ENCODE assay signal across 25 mouse cellular contexts in genomic region chr6:31811890-31812289, GRCm38 (mm10).
DNase-seq lines count a peak whose midpoint lies in the region; ATAC-seq and TF ChIP-seq lines count a peak whose summit lies in the region.
"Had no signal": no experiment of that assay in that cellular context is flagged by ENCODE, and none has a peak within 500 bp of the region (broad histone marks: within the 10 kb centered on the region; RNA-seq: fewer than 3 reads in every experiment).

No protein-coding gene starts in this region.

- TF ChIP-seq CTCF in midbrain, postnatal 0 days (IDR thresholded peaks at IDR 0.05): no peak

- no peak for ATAC-seq in forebrain, embryonic 15.5 days (replicated peaks)
- no peak for ATAC-seq in hindbrain, embryonic 14.5 days (ENCODE audit: low FRiP score)
- ATAC-seq in midbrain, embryonic 12.5 days (ENCODE audit: low FRiP score, low read depth): peak; percentile 62; the same call in 1 of the 2 replicates
- no peak for ATAC-seq in midbrain, postnatal 0 days (ENCODE audit: low FRiP score)
- ATAC-seq in neural tube, embryonic 13.5 days (ENCODE audit: low read depth): no peak
- ATAC-seq: forebrain, embryonic 13.5 days; liver, embryonic 12.5 days; liver, postnatal 0 days had no signal

- H3K27ac ChIP-seq in forebrain, embryonic 10.5 days: no peak overlapping the region
- H3K27ac ChIP-seq in forebrain, embryonic 15.5 days (replicated peaks): no peak overlapping the region
- H3K27ac ChIP-seq in hindbrain, embryonic 14.5 days: peak overlapping the region; percentile 23; the same call in 1 of the 2 replicates
- no peak overlapping the region for H3K27ac ChIP-seq in hindbrain, embryonic 10.5 days
- H3K27ac ChIP-seq in midbrain, embryonic 12.5 days (replicated peaks): no peak overlapping the region
- no peak overlapping the region for H3K27ac ChIP-seq in midbrain, postnatal 0 days (ENCODE audit: low read depth, low read length)
- H3K27ac ChIP-seq in neural tube, embryonic 13.5 days (replicated peaks): peak overlapping the region; percentile 89
- H3K27ac ChIP-seq: forebrain, embryonic 13.5 days; heart, adult 2 months; liver, embryonic 12.5 days; stomach, embryonic 15.5 days had no signal

- H3K9ac ChIP-seq in forebrain, embryonic 15.5 days (replicated peaks): no peak overlapping the region
- no peak overlapping the region for H3K9ac ChIP-seq in hindbrain, embryonic 14.5 days
- no peak overlapping the region for H3K9ac ChIP-seq in midbrain, embryonic 12.5 days (replicated peaks)
- no peak overlapping the region for H3K9ac ChIP-seq in midbrain, postnatal 0 days (replicated peaks; ENCODE audit: low read length, poor library complexity, severe bottlenecking)
- no peak overlapping the region for H3K9ac ChIP-seq in neural tube, embryonic 13.5 days
- H3K9ac ChIP-seq: forebrain, embryonic 13.5 days; liver, embryonic 12.5 days; liver, postnatal 0 days; stomach, embryonic 15.5 days had no signal

- no peak overlapping the region for H3K4me3 ChIP-seq in forebrain, embryonic 10.5 days
- no peak overlapping the region for H3K4me3 ChIP-seq in forebrain, embryonic 15.5 days
- H3K4me3 ChIP-seq in hindbrain, embryonic 14.5 days (replicated peaks; ENCODE audit: low read length): no peak overlapping the region
- H3K4me3 ChIP-seq in hindbrain, embryonic 10.5 days: no peak overlapping the region
- H3K4me3 ChIP-seq in midbrain, embryonic 12.5 days: no peak overlapping the region
- no peak overlapping the region for H3K4me3 ChIP-seq in midbrain, postnatal 0 days (ENCODE audit: low read depth, low read length)
- H3K4me3 ChIP-seq in neural tube, embryonic 13.5 days: no peak overlapping the region
- H3K4me3 ChIP-seq: erythroblast, embryonic 14.5 days; forebrain, embryonic 13.5 days; heart, adult 2 months; liver, embryonic 12.5 days; stomach, embryonic 15.5 days had no signal

- WGBS in forebrain, embryonic 10.5 days: 36% methylated on average over 9 of the region's 9 CpGs
- WGBS in forebrain, embryonic 15.5 days: 11% methylated on average over 9 of the region's 9 CpGs
- WGBS in hindbrain, embryonic 14.5 days: 40% methylated on average over 9 of the region's 9 CpGs
- 68% methylated on average over 9 of the region's 9 CpGs for WGBS in hindbrain, embryonic 10.5 days
- 25% methylated on average over 9 of the region's 9 CpGs for whole genome bisulfite sequencing in midbrain, embryonic 12.5 days
- 18% methylated on average over 9 of the region's 9 CpGs for WGBS in midbrain, postnatal 0 days
- WGBS in neural tube, embryonic 13.5 days: 34% methylated on average over 9 of the region's 9 CpGs

- peak; percentile 15 for DNase-seq in forebrain, embryonic 10.5 days (ENCODE audit: extremely low spot score, low spot score)
- DNase-seq in hindbrain, embryonic 14.5 days (ENCODE audit: low spot score): no peak
- DNase-seq in hindbrain, embryonic 10.5 days (ENCODE audit: low spot score): no peak
- DNase-seq in midbrain, postnatal 0 days (ENCODE audit: low spot score): no peak
- no peak for DNase-seq in cerebellum, postnatal 4 days (ENCODE audit: low spot score in 2 of 2)
- DNase-seq: adrenal gland, adult 8-10 months; cerebellum, adult 11 months; cerebellum, adult 9-10 months; cerebellum, postnatal 36 days; gastrocnemius, postnatal 25 days; heart, adult 2 months; heart, postnatal 14 days; kidney, adult 18-20 months; kidney, postnatal 4 days; left cerebral cortex, postnatal 4 days; liver, postnatal 0 days; lung, postnatal 36 days; right cerebral cortex, postnatal 25 days had no signal

- 0 out of 2 replicates have a peak, but pooled peaks cover 6% of the 10 kb centered on the region for H3K27me3 ChIP-seq in forebrain, embryonic 10.5 days (ENCODE audit: poor library complexity, severe bottlenecking)
- H3K27me3 ChIP-seq in forebrain, embryonic 15.5 days: no peaks in the 10 kb centered on the region
- no peaks in the 10 kb centered on the region for H3K27me3 ChIP-seq in hindbrain, embryonic 14.5 days (ENCODE audit: control insufficient read depth, insufficient read depth, low read length)
- no peaks in the 10 kb centered on the region for H3K27me3 ChIP-seq in hindbrain, embryonic 10.5 days (ENCODE audit: insufficient read depth, poor library complexity, severe bottlenecking)
- H3K27me3 ChIP-seq in midbrain, embryonic 12.5 days: peaks cover 1% of the 10 kb centered on the region; the same call in 1 of the 2 replicates
- H3K27me3 ChIP-seq in midbrain, postnatal 0 days (ENCODE audit: insufficient read depth, low read length): no peaks in the 10 kb centered on the region
- H3K27me3 ChIP-seq in neural tube, embryonic 13.5 days: no peaks in the 10 kb centered on the region
- H3K27me3 ChIP-seq: liver, embryonic 12.5 days; stomach, embryonic 15.5 days had no signal

- H3K4me2 ChIP-seq in forebrain, embryonic 15.5 days (replicated peaks): no peak overlapping the region
- H3K4me2 ChIP-seq in hindbrain, embryonic 14.5 days (replicated peaks): no peak overlapping the region
- no peak overlapping the region for H3K4me2 ChIP-seq in midbrain, embryonic 12.5 days (replicated peaks)
- no peak overlapping the region for H3K4me2 ChIP-seq in midbrain, postnatal 0 days (ENCODE audit: low read depth, low read length, poor library complexity, severe bottlenecking)
- no peak overlapping the region for H3K4me2 ChIP-seq in neural tube, embryonic 13.5 days
- H3K4me2 ChIP-seq: forebrain, embryonic 13.5 days; liver, embryonic 12.5 days; stomach, embryonic 15.5 days had no signal

- H3K4me1 ChIP-seq in forebrain, embryonic 10.5 days: peaks cover 30% of the 10 kb centered on the region
- no peaks in the 10 kb centered on the region; the same call in 1 of the 2 replicates for H3K4me1 ChIP-seq in forebrain, embryonic 15.5 days
- peaks cover 25% of the 10 kb centered on the region for H3K4me1 ChIP-seq in hindbrain, embryonic 14.5 days (replicated peaks; ENCODE audit: control insufficient read depth, insufficient read depth, low read length)
- peaks cover 25% of the 10 kb centered on the region for H3K4me1 ChIP-seq in hindbrain, embryonic 10.5 days (replicated peaks)
- peaks cover 22% of the 10 kb centered on the region for H3K4me1 ChIP-seq in midbrain, embryonic 12.5 days
- H3K4me1 ChIP-seq in midbrain, postnatal 0 days (ENCODE audit: insufficient read depth, low read length): no peaks in the 10 kb centered on the region
- H3K4me1 ChIP-seq in neural tube, embryonic 13.5 days (replicated peaks): peaks cover 54% of the 10 kb centered on the region
- H3K4me1 ChIP-seq: liver, embryonic 12.5 days; stomach, embryonic 15.5 days had no signal

- no peaks in the 10 kb centered on the region for H3K36me3 ChIP-seq in forebrain, embryonic 10.5 days (replicated peaks)
- no peaks in the 10 kb centered on the region for H3K36me3 ChIP-seq in forebrain, embryonic 15.5 days
- H3K36me3 ChIP-seq in hindbrain, embryonic 14.5 days (replicated peaks; ENCODE audit: control insufficient read depth, insufficient read depth): no peaks in the 10 kb centered on the region
- no peaks in the 10 kb centered on the region for H3K36me3 ChIP-seq in hindbrain, embryonic 10.5 days
- no peaks in the 10 kb centered on the region for H3K36me3 ChIP-seq in midbrain, embryonic 12.5 days
- no peaks in the 10 kb centered on the region for H3K36me3 ChIP-seq in midbrain, postnatal 0 days (ENCODE audit: insufficient read depth, low read length)
- H3K36me3 ChIP-seq in neural tube, embryonic 13.5 days: no peaks in the 10 kb centered on the region
- H3K36me3 ChIP-seq: liver, embryonic 12.5 days; stomach, embryonic 15.5 days had no signal

- no peaks in the 10 kb centered on the region for H3K9me3 ChIP-seq in forebrain, embryonic 10.5 days
- H3K9me3 ChIP-seq in forebrain, embryonic 15.5 days: no peaks in the 10 kb centered on the region
- no peaks in the 10 kb centered on the region for H3K9me3 ChIP-seq in hindbrain, embryonic 14.5 days (ENCODE audit: control insufficient read depth, low read length)
- H3K9me3 ChIP-seq in hindbrain, embryonic 10.5 days: no peaks in the 10 kb centered on the region
- H3K9me3 ChIP-seq in midbrain, embryonic 12.5 days: no peaks in the 10 kb centered on the region
- no peaks in the 10 kb centered on the region for H3K9me3 ChIP-seq in midbrain, postnatal 0 days (ENCODE audit: low read length)
- H3K9me3 ChIP-seq in neural tube, embryonic 13.5 days: no peaks in the 10 kb centered on the region
- H3K9me3 ChIP-seq: forebrain, embryonic 13.5 days; liver, embryonic 12.5 days; stomach, embryonic 15.5 days had no signal

Comparison
In these comparisons a context has a peak if more than half of its experiments do, and no peak if none do; other contexts are left out.
1. H3K27ac ChIP-seq: peak in hindbrain, embryonic 14.5 days (single experiment) and neural tube, embryonic 13.5 days (single experiment); none in forebrain, embryonic 10.5 days (single experiment), forebrain, embryonic 15.5 days (single experiment), hindbrain, embryonic 10.5 days (single experiment), midbrain, embryonic 12.5 days (single experiment) and midbrain, postnatal 0 days (single experiment).